Mouse (Mus musculus) limb, embryonic 15.5 days (tissue): ENCODE data around the gene Zbtb7a. TPM values are rescaled to one million over a fixed set of nuclear protein-coding genes. Genes with fewer than 3 reads are reported as not detected.

ENCODE experiments used
- ATAC-seq: fragments of 200-750 bp; cut with Nextera tagmentation; 2 replicates; pipeline ENCODE4 v1.8.0; 2017; ENCODE audit warnings: low read depth, moderate TSS enrichment; ENCODE audit not compliant: insufficient number of reproducible peaks, low FRiP score, low TSS enrichment
- H3K27ac ChIP-seq: fragments of 300-500 bp; sonication (generic); 2 replicates; pipeline ENCODE4 v1.5.1; 2015; ENCODE audit warnings: moderate library complexity, mild to moderate bottlenecking, inconsistent platforms
- H3K27me3 ChIP-seq: fragments of 300-500 bp; sonication (generic); 2 replicates; pipeline ENCODE4 v1.6.1; 2015; ENCODE audit warnings: inconsistent platforms
- H3K36me3 ChIP-seq: fragments of 300-500 bp; sonication (generic); 2 replicates; pipeline ENCODE4 v1.6.1; 2015; ENCODE audit warnings: inconsistent platforms
- H3K4me1 ChIP-seq: fragments of 300-500 bp; sonication (generic); 2 replicates; pipeline ENCODE4 v1.6.1; 2015; ENCODE audit warnings: inconsistent platforms
- H3K4me2 ChIP-seq: fragments of 300-500 bp; sonication (generic); 2 replicates; pipeline ENCODE4 v1.6.1; 2015; ENCODE audit warnings: mild to moderate bottlenecking, inconsistent platforms
- H3K4me3 ChIP-seq: fragments of 300-500 bp; sonication (generic); 2 replicates; pipeline ENCODE4 v1.5.1; 2015; ENCODE audit warnings: mild to moderate bottlenecking, inconsistent platforms
- H3K9ac ChIP-seq: fragments of 300-500 bp; sonication (generic); 2 replicates; pipeline ENCODE4 v1.6.1; 2015; ENCODE audit warnings: inconsistent platforms
- H3K9me3 ChIP-seq: fragments of 300-500 bp; sonication (generic); 2 replicates; pipeline ENCODE4 v1.6.1; 2016; ENCODE audit warnings: inconsistent platforms
- WGBS: fragments of 180-500 bp; shearing (Covaris S2); methylation state at CpG from one replicate; pipeline ENCODE4 v1.1.7; 2015; 5-methylcytosine and 5-hydroxymethylcytosine counted together
- polyA plus RNA-seq: library from polyadenylated mRNA; unstranded; fragments of >200 nt; fragmentation: Nextera tagmentation; extraction: Ambion mirVana; gene quantifications from 2 replicates; pipeline ENCODE4 v1.2.1, GENCODE M21; 2015

Gene Zbtb7a
- polyA plus RNA-seq, 1 experiment from 2014 or later, result 61.4 TPM

DNA sequence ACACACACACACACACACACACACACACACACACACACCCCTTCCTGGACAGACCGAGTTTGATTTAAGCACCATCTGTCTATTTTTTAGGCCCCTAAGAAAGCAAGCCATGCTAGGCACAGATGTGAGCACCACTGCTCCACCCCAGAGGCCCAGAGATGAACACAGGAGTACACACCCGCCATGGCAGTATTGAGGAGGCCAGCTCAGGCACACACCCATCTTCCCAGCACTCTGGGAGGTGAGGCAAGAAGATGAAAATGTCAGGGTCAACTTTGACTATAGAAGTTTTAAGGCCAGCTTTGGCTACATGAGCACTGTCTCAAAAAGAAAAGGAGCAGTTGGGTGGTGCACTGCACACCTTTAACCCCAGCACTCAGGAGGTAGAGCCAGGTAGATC lies 12.1 kb upstream of the Zbtb7a start:
- 0 out of 2 replicates have a peak, but pooled peaks cover 4% of the 10 kb centered on the region for H3K4me1 ChIP-seq
- no peaks in the 10 kb centered on the region for H3K9me3 ChIP-seq
- no peak overlapping the region for H3K27ac ChIP-seq
- 69% methylated on average over 2 of the region's 2 CpGs for WGBS
- no peak for ATAC-seq
- H3K4me3 ChIP-seq, result no peak overlapping the region
- no peaks in the 10 kb centered on the region for H3K27me3 ChIP-seq
- no peak overlapping the region for H3K9ac ChIP-seq
- peaks cover 70% of the 10 kb centered on the region for H3K36me3 ChIP-seq
- no peak overlapping the region for H3K4me2 ChIP-seq

DNA sequence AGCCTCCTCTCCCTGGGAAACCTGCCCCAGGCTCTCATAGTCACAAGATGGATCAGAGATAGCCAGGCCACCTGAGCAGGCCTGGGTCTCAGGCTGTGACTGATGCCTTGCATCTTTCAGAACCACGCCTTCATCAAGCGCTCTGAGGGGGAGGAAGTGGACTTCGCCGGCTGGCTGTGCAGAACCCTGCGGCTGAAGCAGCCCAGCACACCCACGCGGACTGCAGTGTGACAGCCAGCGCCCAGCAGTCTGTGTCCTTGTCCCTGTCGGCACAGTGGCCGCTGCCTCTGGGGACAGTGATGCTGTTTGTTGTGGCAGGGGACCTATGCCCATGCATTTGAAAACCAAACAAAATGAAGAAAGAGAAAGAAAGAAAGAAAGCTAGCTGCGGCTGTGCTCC lies 11.5 kb upstream of the Zbtb7a start:
- 85% methylated on average over 11 of the region's 11 CpGs for WGBS
- no peak for ATAC-seq
- Histone ChIP-seq H3K4me1 (peaks cover 11% of the 10 kb centered on the region), H3K9ac (no peak overlapping the region), H3K27ac (no peak overlapping the region), H3K4me3 (no peak overlapping the region), H3K27me3 (no peaks in the 10 kb centered on the region; the same call in 1 of the 2 replicates), H3K9me3 (no peaks in the 10 kb centered on the region), H3K4me2 (no peak overlapping the region), H3K36me3 (peaks cover 65% of the 10 kb centered on the region)

DNA sequence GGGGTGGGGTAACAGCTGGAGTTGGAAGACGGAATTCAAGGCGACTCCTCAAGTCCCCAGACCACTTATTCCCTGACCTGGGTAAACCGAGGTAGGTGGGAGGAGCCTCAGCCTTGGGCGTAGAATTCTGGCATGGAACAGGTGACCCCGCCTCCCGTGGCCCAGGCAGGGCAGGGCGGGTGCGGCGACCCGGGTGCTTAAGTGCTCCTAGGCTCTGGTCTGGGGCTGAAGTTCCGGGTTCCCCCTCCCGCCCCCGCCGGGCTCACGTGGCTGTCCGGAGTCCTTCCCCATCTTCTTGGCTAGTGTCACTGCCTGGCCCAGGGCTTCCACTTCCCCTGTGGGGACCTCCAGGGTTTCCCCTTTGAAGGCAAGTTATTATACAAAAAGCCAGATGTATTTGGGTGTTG lies 836 bp upstream of the Zbtb7a start:
- Histone ChIP-seq H3K9ac (no peak overlapping the region), H3K36me3 (no peaks in the 10 kb centered on the region), H3K4me1 (peaks cover 45% of the 10 kb centered on the region), H3K4me2 (no peak overlapping the region; the same call in 1 of the 2 replicates), H3K9me3 (no peaks in the 10 kb centered on the region), H3K27ac (no peak overlapping the region), H3K4me3 (no peak overlapping the region), H3K27me3 (peaks cover 24% of the 10 kb centered on the region)
- 2% methylated on average over 16 of the region's 16 CpGs for WGBS
- no peak for ATAC-seq

DNA sequence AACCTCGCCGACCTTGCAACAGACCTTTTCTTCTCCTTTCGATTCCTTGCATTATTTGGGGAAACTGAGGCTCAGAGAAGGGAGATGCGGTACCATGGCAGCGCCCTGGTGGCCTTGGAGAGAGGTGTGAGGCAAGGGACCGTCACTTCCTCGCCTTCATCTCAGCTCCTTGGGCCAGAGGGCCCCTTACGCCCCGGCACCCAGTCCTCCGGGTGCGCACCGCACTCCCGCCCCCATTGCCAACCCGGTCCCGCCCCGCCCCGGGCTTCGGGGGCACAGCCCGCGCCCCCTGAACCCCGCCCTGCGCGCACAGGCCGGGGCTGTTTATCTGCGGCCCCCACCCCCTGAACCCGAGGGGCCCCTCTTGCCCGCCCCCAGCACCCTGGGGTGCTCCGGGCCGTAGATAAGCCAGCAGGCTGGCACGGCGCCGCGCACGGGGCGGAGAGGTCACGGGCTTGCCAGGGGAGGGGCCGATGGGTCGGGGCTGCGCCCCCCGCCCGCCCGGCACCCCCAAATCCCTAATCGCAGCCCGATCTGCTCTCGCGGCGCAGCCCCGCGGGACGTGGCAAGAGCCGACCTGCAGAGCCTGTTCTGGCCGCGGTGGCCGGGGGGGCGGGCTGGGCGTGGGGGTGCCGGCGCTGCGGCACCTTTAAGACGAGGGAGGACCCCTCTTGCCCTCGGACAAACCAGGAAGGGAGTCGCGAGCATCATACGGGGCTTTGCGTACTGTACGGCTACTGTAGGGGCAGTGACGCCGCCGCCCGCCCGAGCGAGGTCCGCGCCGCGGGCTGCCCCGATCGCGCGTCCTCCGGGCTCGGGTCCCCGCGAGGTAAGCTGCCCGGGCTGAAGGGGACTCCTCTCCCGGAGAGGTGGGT lies 1.0 kb downstream of the Zbtb7a start:
- Histone ChIP-seq H3K4me2 (peak overlapping the region; percentile 95), H3K36me3 (no peaks in the 10 kb centered on the region), H3K27ac (peak overlapping the region; percentile 99), H3K27me3 (peaks cover 24% of the 10 kb centered on the region), H3K4me1 (peaks cover 53% of the 10 kb centered on the region), H3K4me3 (peak overlapping the region; percentile 94), H3K9ac (peak overlapping the region; percentile 91), H3K9me3 (no peaks in the 10 kb centered on the region)
- under 1% methylated on average over 81 of the region's 86 CpGs for WGBS
- no peak for ATAC-seq

DNA sequence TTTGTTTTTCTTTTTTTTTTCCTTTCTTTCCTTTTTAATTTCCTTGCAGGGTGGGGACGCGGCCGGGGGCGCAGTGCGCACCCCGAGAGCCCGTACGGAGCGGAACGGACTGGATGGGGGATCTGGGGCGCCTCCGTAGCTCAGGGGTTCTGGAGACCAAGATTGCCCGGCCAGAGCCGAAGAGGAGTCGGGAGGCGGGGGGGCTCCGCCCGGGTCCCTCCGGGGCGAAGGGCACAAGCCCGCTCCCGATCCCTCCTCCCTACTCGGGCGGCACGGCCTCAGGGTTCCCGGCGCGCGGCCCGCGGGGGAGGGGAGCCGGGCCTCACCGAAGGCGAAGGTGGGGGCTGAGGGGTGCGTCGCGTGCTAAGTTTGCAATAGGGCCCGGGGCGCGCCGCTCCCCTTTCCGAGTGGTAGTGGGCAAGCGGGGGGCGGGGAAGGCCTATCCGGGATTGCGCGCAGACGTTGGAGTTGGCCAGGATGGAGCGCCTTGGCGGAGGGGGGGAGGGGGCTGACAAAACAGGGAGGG lies 1.7 kb downstream of the Zbtb7a start:
- WGBS, result under 1% methylated on average over 38 of the region's 50 CpGs
- peak; percentile 49; the same call in 1 of the 2 replicates for ATAC-seq
- peaks cover 60% of the 10 kb centered on the region for H3K4me1 ChIP-seq

DNA sequence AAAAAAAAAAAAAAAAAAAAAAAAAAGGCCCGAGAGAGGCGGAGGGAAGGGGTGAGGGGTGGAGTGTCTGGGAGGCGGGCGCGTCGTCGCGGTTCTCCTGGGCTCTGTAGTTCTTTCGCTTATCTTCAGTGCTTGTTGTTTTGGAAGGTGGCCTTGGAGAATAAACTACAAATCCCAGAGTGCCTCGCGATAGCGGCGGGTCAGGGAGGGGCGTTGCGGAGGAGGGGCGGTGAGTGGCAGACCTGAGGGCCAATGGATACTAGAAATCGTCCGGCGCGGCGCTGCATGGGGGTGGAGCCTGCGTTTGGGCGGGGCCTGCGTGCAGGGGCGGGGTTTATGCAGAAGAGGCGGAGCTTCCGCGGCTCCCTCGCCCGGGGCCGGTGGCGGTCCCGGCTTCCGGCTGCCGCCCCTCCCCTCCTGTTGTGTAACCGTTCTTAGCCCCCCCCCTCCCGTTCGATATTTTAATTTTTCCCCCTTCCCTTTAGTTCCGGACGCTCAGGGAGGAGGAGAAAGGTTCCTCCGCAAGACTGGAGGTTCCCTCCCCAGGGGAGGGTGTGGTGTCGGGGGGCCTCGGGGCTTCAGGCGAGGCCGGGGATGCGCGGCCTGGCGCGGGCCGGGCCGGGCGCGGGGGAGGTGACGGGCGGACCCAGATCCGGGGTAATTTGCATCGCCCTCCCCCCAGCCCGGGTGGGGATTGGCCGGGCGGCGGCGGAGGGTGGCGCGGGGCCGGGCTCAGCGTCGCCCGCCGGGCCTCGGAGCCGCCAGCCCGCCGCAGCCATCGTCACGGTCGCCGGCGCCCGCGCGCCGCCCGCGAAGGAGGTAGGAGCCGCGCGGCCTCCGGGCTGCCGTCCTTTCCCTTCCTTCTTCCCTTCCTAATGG lies 2.5 kb downstream of the Zbtb7a start:
- Histone ChIP-seq H3K9ac (peak overlapping the region; percentile 91), H3K4me1 (peaks cover 67% of the 10 kb centered on the region)
- WGBS, result under 1% methylated on average over 49 of the region's 89 CpGs

More for the DNA sequence above, 1.7 kb downstream of the Zbtb7a start:
- peaks cover 24% of the 10 kb centered on the region for H3K27me3 ChIP-seq
- 0 out of 2 replicates have a peak, but pooled peaks cover under 1% of the 10 kb centered on the region for H3K36me3 ChIP-seq
- H3K4me2 ChIP-seq, result peak overlapping the region; percentile 95
- H3K4me3 ChIP-seq, result peak overlapping the region; percentile 94
- H3K27ac ChIP-seq, result peak overlapping the region; percentile 99
- peak overlapping the region; percentile 91 for H3K9ac ChIP-seq
- H3K9me3 ChIP-seq, result no peaks in the 10 kb centered on the region

DNA sequence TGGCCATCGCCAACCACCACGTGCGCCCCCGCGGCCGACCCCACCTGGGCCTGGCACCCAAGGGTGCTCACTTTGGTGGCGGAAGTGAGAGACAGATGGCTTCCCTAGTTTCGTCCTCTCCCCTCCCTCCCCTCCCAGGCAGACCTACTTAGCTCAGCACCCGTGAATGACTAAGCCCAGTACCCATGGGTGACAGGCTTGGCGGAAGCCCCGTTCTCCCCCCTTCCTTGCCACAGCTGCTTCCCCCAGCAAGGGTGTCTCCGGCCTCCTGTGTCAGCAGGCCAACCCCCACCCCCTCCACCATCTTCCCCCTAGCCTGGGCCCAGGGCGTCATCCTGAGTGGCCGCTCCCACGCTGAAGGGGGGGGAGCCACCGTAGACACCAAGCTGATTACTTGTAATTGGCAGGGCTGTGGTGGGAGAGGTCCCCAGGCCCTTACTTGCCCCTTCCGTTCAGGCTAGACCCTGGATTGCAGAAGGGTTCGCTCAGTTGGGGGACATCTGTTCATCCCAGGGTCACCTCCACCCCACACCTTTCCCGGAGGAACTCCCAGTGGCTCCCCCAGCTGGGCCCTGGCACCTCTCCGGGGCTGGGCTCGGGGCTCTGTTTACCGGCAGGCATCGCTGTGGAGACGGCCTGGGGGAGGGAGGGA lies 3.2 kb downstream of the Zbtb7a start:
- Histone ChIP-seq H3K4me2 (peak overlapping the region; percentile 89), H3K36me3 (0 out of 2 replicates have a peak, but pooled peaks cover 2% of the 10 kb centered on the region), H3K27ac (peak overlapping the region; percentile 87), H3K4me1 (peaks cover 74% of the 10 kb centered on the region), H3K9ac (peak overlapping the region; percentile 82), H3K4me3 (peak overlapping the region; percentile 94), H3K9me3 (no peaks in the 10 kb centered on the region), H3K27me3 (peaks cover 19% of the 10 kb centered on the region)
- 2% methylated on average over 21 of the region's 24 CpGs for WGBS
- no peak for ATAC-seq

More for the DNA sequence above, 2.5 kb downstream of the Zbtb7a start:
- Histone ChIP-seq H3K4me2 (peak overlapping the region; percentile 89), H3K36me3 (0 out of 2 replicates have a peak, but pooled peaks cover 2% of the 10 kb centered on the region), H3K9me3 (no peaks in the 10 kb centered on the region), H3K4me3 (peak overlapping the region; percentile 94), H3K27me3 (peaks cover 24% of the 10 kb centered on the region), H3K27ac (peak overlapping the region; percentile 99)
- peak; percentile 93 for ATAC-seq

DNA sequence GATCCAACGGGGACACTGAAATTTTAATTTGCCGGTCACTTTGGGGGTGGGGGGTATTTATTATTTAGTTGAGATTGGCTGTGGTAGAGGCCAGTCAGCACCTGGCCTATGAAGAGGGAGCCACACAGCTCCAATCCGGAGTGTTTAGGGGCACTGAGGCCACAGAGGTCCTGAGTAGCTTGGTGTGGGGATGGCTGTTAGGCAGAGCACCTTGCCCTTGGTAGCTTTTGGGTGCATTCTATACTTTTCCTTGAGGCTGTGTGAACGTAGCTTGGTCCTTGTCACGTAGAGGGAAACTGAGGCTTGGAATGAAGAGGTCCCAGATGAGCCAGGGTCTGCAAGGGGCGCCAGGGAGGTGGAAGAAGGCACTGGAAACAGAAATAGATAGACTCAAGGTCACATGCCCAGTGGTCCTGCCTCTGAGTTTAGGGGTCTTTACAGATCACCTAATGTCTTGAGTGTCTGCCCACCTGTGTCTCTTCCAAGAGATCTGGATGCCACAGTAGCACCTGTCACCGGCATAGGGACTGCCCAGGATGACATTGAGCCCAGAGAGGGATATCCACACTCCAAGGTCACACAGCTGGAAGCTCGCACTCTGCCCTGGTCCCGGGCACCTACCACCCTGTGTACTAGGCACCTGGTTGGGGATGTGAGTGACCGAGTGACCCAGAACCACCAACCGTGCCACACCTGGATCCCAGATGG lies 4.0 kb downstream of the Zbtb7a start:
- peak overlapping the region; percentile 82; the same call in 1 of the 2 replicates for H3K9ac ChIP-seq
- peak overlapping the region; percentile 87 for H3K27ac ChIP-seq
- H3K4me3 ChIP-seq, result peak overlapping the region; percentile 94
- no peaks in the 10 kb centered on the region for H3K9me3 ChIP-seq
- peaks cover 17% of the 10 kb centered on the region for H3K27me3 ChIP-seq
- H3K4me2 ChIP-seq, result peak overlapping the region; percentile 89
- 48% methylated on average over 11 of the region's 11 CpGs for WGBS
- peaks cover 77% of the 10 kb centered on the region for H3K4me1 ChIP-seq
- no peak for ATAC-seq
- peaks cover 8% of the 10 kb centered on the region for H3K36me3 ChIP-seq

DNA sequence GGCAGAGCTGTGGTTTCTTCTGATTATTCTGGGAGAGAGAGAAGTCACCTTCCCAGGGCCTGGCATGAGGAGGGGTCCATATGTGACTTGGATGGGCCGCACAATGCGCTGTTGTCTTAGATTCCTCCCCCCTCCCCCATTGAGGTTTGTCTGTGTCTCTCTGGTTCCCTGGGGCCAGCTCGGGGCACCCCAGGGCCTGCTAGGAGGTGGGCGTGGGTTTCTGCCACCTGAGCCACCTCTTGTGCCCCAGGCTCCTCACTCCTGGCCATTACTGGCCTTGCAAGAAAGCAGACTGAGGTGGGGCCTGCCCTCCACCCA lies 4.5 kb downstream of the Zbtb7a start:
- Histone ChIP-seq H3K4me2 (peak overlapping the region; percentile 89), H3K27ac (peak overlapping the region; percentile 74), H3K4me3 (peak overlapping the region; percentile 94), H3K36me3 (peaks cover 14% of the 10 kb centered on the region), H3K27me3 (peaks cover 12% of the 10 kb centered on the region), H3K9ac (0 out of 2 replicates have a peak overlapping the region, but pooled peaks have one; percentile 82), H3K4me1 (peaks cover 72% of the 10 kb centered on the region), H3K9me3 (no peaks in the 10 kb centered on the region)
- WGBS, result 79% methylated on average over 4 of the region's 4 CpGs
- ATAC-seq, result no peak

DNA sequence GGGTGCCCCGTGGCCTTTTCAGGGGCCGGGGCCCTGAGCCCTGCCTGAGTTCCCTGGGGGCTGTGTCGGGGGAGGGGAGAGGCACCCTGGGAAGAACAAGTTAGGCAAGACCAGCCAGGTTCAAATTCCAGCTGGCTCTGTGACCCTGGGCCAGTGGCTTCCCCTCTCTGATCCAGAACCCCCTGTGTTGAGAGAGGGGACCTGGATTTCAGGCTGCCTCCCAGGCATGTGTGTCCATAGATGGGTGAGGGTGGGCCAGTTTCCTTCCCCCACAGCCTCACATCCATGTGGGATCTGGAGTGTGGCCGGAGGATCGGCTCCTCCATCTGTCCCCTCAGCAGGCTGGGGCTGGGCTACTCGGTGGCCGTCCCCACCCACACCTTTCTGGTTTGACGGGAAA lies 5.0 kb downstream of the Zbtb7a start:
- H3K27me3 ChIP-seq, result peaks cover 7% of the 10 kb centered on the region
- peaks cover 19% of the 10 kb centered on the region for H3K36me3 ChIP-seq
- ATAC-seq, result no peak
- WGBS, result 47% methylated on average over 8 of the region's 8 CpGs
- peak overlapping the region; percentile 74 for H3K27ac ChIP-seq
- H3K4me1 ChIP-seq, result peaks cover 68% of the 10 kb centered on the region
- H3K9ac ChIP-seq, result peak overlapping the region; percentile 5; the same call in 1 of the 2 replicates
- H3K9me3 ChIP-seq, result no peaks in the 10 kb centered on the region
- peak overlapping the region; percentile 89 for H3K4me2 ChIP-seq
- H3K4me3 ChIP-seq, result peak overlapping the region; percentile 94
